Mouse (Mus musculus) layer of hippocampus, adult 9-11 months (tissue): ENCODE data around the gene Trim7.
"Not testable (repeated sequence)": the region's sequence is repeated elsewhere in the genome, so short reads cannot be mapped to it uniquely, and the experiment has no call there.

Experiments
- DNase-seq: peaks from one replicate; pipeline ENCODE4 v3.0.0; 2022

The Trim7 gene

GRCm38 (mm10) chr11:48825979-48826751 lies at the start of gene Trim7, which contains the start of gene Gm12184:
Gene Trim7, plus strand, starts transcription at chr11:48826140.
Gene Gm12184, minus strand, starts transcription at chr11:48826655.
- not testable (repeated sequence) for DNase-seq

GRCm38 (mm10) chr11:48776664-48777063 lies 49.3 kb upstream of the Trim7 start:
- DNase-seq = no peak

GRCm38 (mm10) chr11:48777303-48777702 lies 48.6 kb upstream of the Trim7 start:
- no peak for DNase-seq

GRCm38 (mm10) chr11:48779450-48779849 lies 46.5 kb upstream of the Trim7 start:
- DNase-seq = no peak

GRCm38 (mm10) chr11:48782243-48782642 lies 43.7 kb upstream of the Trim7 start:
- no peak for DNase-seq

- peak; percentile 78 for DNase-seq
Measured at GRCm38 (mm10) chr11:48787455-48788211, 38.3 kb upstream of the Trim7 start.

- peak; percentile 84 for DNase-seq
Measured at GRCm38 (mm10) chr11:48788311-48789089, 37.4 kb upstream of the Trim7 start.

GRCm38 (mm10) chr11:48789215-48789614 lies 36.7 kb upstream of the Trim7 start:
- DNase-seq = no peak

GRCm38 (mm10) chr11:48789973-48790823 lies 35.7 kb upstream of the Trim7 start:
- peak; percentile 80 for DNase-seq

GRCm38 (mm10) chr11:48790946-48791345 lies 35.0 kb upstream of the Trim7 start:
- no peak for DNase-seq

- not testable (repeated sequence) for DNase-seq
Measured at GRCm38 (mm10) chr11:48791894-48792293, 34.0 kb upstream of the Trim7 start.

GRCm38 (mm10) chr11:48793184-48793583 lies 32.8 kb upstream of the Trim7 start:
- no peak for DNase-seq

- no peak for DNase-seq
Measured at GRCm38 (mm10) chr11:48795221-48795620, 30.7 kb upstream of the Trim7 start.

- DNase-seq = no peak
Measured at GRCm38 (mm10) chr11:48796290-48796689, 29.6 kb upstream of the Trim7 start.

GRCm38 (mm10) chr11:48797287-48797686 lies 28.7 kb upstream of the Trim7 start:
- DNase-seq = no peak

GRCm38 (mm10) chr11:48798308-48798707 lies 27.6 kb upstream of the Trim7 start:
- no peak for DNase-seq

GRCm38 (mm10) chr11:48798984-48799920 lies 26.7 kb upstream of the Trim7 start:
- DNase-seq = no peak

- DNase-seq = peak; percentile 93
Measured at GRCm38 (mm10) chr11:48799921-48800701, 25.8 kb upstream of the Trim7 start, which contains the start of gene Rack1. Gene Rack1, plus strand, starts transcription at chr11:48800332.

GRCm38 (mm10) chr11:48801831-48802772 lies 23.8 kb upstream of the Trim7 start:
- no peak for DNase-seq
